Mouse (Mus musculus) E14TG2a.4 (cell line): ENCODE measurements around the gene Timp4.

Experiments
- H3K27me3 ChIP-seq: 2 replicates; pipeline ENCODE4 v1.6.1; 2014; ENCODE audit warnings: low read length, control low read depth; ENCODE audit not compliant: insufficient read depth
- H3K36me3 ChIP-seq: 2 replicates; pipeline ENCODE4 v1.6.1; 2014; ENCODE audit warnings: low read length, control low read depth; ENCODE audit not compliant: insufficient read depth
- H3K4me1 ChIP-seq: replicated peaks from 2 replicates; pipeline ENCODE4 v1.6.1; 2014; ENCODE audit warnings: low read depth, low read length, control low read depth
- H3K4me3 ChIP-seq: replicated peaks from 2 replicates; pipeline ENCODE4 v1.5.1; 2014; ENCODE audit warnings: mild to moderate bottlenecking, low read length
- H3K9me3 ChIP-seq: 2 replicates; pipeline ENCODE4 v1.6.1; 2014; ENCODE audit warnings: low read length, control low read depth
- CTCF ChIP-seq: conservative IDR thresholded peaks from 2 replicates; pipeline ENCODE4 v1.5.1; 2014; ENCODE audit warnings: low read length
- NANOG ChIP-seq: IDR thresholded peaks from 2 replicates; pipeline ENCODE4 v1.6.1; 2014; ENCODE audit warnings: borderline replicate concordance, low read length, mixed read lengths
- POU5F1 ChIP-seq: IDR thresholded peaks from 2 replicates; pipeline ENCODE4 v1.6.1; 2014; ENCODE audit warnings: low read length, borderline replicate concordance

Timp4 gene

GRCm38 (mm10) chr6:115269561-115269960 is 17.6 kb upstream of the Timp4 start:
- no peak for TF ChIP-seq NANOG
- no peak for TF ChIP-seq POU5F1
- no peak for TF ChIP-seq CTCF
- H3K36me3 ChIP-seq: no peaks in the 10 kb centered on the region
- no peak overlapping the region for H3K4me3 ChIP-seq
- no peaks in the 10 kb centered on the region for H3K9me3 ChIP-seq
- no peaks in the 10 kb centered on the region for H3K4me1 ChIP-seq
- peaks cover 8% of the 10 kb centered on the region for H3K27me3 ChIP-seq

GRCm38 (mm10) chr6:115268551-115269385 is 16.8 kb upstream of the Timp4 start:
- Histone ChIP-seq H3K4me1 (no peaks in the 10 kb centered on the region), H3K36me3 (no peaks in the 10 kb centered on the region), H3K9me3 (no peaks in the 10 kb centered on the region), H3K4me3 (no peak overlapping the region), H3K27me3 (peaks cover 11% of the 10 kb centered on the region)
- TF ChIP-seq POU5F1 (no peak), NANOG (no peak), CTCF (no peak)

DNA sequence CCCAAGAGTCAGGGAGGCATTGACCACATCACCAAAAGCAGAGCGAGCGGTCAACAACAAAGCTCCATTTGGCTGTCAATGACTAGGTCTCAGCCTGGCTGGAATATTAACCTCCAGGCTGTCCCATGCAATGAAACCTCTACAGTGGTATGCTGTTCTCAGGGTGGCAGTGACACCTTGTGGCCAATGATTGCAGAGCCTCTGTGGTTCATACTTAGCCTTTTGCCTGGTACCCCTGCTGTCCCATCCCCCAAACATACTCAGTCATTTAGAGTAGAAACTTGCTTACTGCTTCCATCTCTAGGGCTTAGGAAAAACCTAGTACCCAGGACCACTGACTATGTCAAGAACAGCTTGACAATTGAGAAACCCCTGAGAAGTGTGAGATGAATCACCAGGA is 15.9 kb upstream of the Timp4 start:
- peaks cover 13% of the 10 kb centered on the region for H3K27me3 ChIP-seq
- H3K9me3 ChIP-seq: no peaks in the 10 kb centered on the region
- TF ChIP-seq NANOG: no peak
- TF ChIP-seq CTCF: peak; percentile 42
- H3K4me3 ChIP-seq: no peak overlapping the region
- no peaks in the 10 kb centered on the region for H3K36me3 ChIP-seq
- no peaks in the 10 kb centered on the region for H3K4me1 ChIP-seq

DNA sequence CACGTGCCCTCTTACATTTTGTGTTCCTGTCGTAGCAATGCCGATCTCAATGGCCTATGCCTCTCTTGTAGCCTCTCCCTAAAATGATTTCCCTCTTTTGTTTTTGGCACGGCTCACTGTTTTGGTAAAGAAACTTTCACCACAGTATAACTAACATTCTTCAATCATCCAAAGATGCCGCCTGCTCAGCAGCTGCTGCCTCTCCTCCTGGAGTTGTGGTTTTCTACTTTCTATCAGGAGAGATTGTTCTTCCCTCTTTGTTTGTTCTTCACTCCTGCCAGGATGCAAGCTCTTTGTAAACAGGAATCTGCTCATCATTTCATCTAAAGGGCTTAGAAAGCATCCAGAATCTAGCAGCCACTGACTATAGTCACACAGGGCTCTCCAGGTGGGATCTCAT is 14.8 kb upstream of the Timp4 start:
- Histone ChIP-seq H3K27me3 (peaks cover 13% of the 10 kb centered on the region), H3K4me1 (no peaks in the 10 kb centered on the region), H3K36me3 (no peaks in the 10 kb centered on the region), H3K9me3 (no peaks in the 10 kb centered on the region), H3K4me3 (no peak overlapping the region)
- no peak for TF ChIP-seq NANOG

- TF ChIP-seq CTCF (no peak), NANOG (no peak), POU5F1 (no peak)
- H3K4me1 ChIP-seq: no peaks in the 10 kb centered on the region
- H3K9me3 ChIP-seq: no peaks in the 10 kb centered on the region
- no peaks in the 10 kb centered on the region for H3K36me3 ChIP-seq
- peaks cover 7% of the 10 kb centered on the region; the same call in 1 of the 2 replicates for H3K27me3 ChIP-seq
- no peak overlapping the region for H3K4me3 ChIP-seq
Observed at GRCm38 (mm10) chr6:115260507-115260906, 8.5 kb upstream of the Timp4 start.

DNA sequence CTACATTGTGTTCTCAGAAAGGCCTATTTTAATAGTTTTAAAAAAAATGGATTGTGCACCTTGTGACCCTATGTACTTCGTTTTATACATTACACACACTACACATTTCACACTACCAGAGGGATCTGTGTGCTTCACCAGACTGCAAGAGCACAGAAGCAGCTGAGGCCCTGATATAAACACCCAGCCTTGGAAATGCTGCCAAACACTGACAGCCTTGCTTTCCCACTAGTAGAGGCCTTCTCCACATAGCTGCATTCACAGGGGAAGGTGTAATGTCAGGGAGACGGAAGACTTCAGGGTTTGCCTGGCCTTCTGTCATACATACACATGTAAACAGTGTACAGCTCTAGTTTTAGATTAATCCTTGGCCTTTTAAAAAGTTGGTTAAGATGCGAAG is 3.2 kb upstream of the Timp4 start:
- H3K27me3 ChIP-seq: peaks cover 9% of the 10 kb centered on the region
- peaks cover 11% of the 10 kb centered on the region for H3K9me3 ChIP-seq
- no peak for TF ChIP-seq CTCF
- no peak for TF ChIP-seq NANOG
- no peak for TF ChIP-seq POU5F1
- H3K4me1 ChIP-seq: peaks cover 20% of the 10 kb centered on the region
- H3K4me3 ChIP-seq: no peak overlapping the region
- no peaks in the 10 kb centered on the region for H3K36me3 ChIP-seq

DNA sequence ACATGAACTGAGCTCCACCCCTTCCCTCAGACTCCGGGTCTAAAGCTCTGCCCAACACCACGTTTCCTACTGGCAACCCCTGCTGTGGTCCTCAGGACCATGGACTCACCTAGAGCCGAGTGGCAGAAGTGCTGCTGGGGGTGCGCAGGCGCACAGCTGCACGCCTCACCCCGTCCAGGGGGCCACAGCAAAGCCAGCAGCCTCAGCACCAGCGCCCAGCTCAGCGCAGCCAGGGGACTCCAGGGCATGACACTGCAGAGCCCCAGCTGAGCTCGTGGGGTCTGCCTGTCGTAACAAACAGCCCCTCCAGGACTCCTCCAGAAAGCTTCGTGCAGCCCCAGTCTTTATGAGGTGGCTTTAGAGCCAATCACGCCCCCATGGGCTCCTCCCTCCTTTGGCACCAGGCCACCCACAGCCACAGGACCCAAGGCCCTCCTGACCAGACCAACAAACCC is 447 bp downstream of the Timp4 start:
- H3K9me3 ChIP-seq: peaks cover 17% of the 10 kb centered on the region
- no peak for TF ChIP-seq POU5F1
- no peak for TF ChIP-seq CTCF
- TF ChIP-seq NANOG: no peak
- H3K36me3 ChIP-seq: no peaks in the 10 kb centered on the region
- peak overlapping the region; percentile 61 for H3K4me3 ChIP-seq
- peaks cover 29% of the 10 kb centered on the region for H3K27me3 ChIP-seq
- H3K4me1 ChIP-seq: peaks cover 20% of the 10 kb centered on the region

- no peaks in the 10 kb centered on the region for H3K36me3 ChIP-seq
- H3K27me3 ChIP-seq: peaks cover 28% of the 10 kb centered on the region
- TF ChIP-seq NANOG (no peak), POU5F1 (no peak), CTCF (no peak)
- H3K4me3 ChIP-seq: no peak overlapping the region
- H3K4me1 ChIP-seq: no peaks in the 10 kb centered on the region
- peaks cover 10% of the 10 kb centered on the region for H3K9me3 ChIP-seq
Observed at GRCm38 (mm10) chr6:115245500-115246058, 6.4 kb downstream of the Timp4 start.

GRCm38 (mm10) chr6:115244222-115244621 is 7.8 kb downstream of the Timp4 start:
- Histone ChIP-seq H3K36me3 (no peaks in the 10 kb centered on the region), H3K4me1 (no peaks in the 10 kb centered on the region), H3K4me3 (no peak overlapping the region), H3K9me3 (no peaks in the 10 kb centered on the region), H3K27me3 (peaks cover 17% of the 10 kb centered on the region)
- TF ChIP-seq POU5F1 (no peak), CTCF (no peak), NANOG (no peak)
